Mouse (Mus musculus) cerebellum, adult 2 months (tissue): Measurements from ENCODE around the gene Ephb6. TPM values are rescaled to one million over a fixed set of nuclear protein-coding genes. Genes with fewer than 3 reads are reported as not detected.

Experiments used
- DNase-seq, 2 experiments: peaks; one replicate each; pipeline ENCODE4 v3.0.0; 2021
- H3K27ac ChIP-seq: fragments of 200-500 bp; 2 replicates; pipeline ENCODE4 v1.5.1; 2012; ENCODE audit warnings: low read length, control low read depth, inconsistent platforms; ENCODE audit not compliant: insufficient read depth
- H3K27me3 ChIP-seq: fragments of 200-500 bp; 2 replicates; pipeline ENCODE4 v1.6.1; 2012; ENCODE audit warnings: inconsistent platforms, mild to moderate bottlenecking, low read length, moderate library complexity; ENCODE audit not compliant: control insufficient read depth, insufficient read depth
- H3K4me1 ChIP-seq: fragments of 200-500 bp; 2 replicates; pipeline ENCODE4 v1.6.1; 2011; ENCODE audit warnings: low read length; ENCODE audit not compliant: control insufficient read depth, insufficient read depth
- H3K4me3 ChIP-seq: fragments of 200-500 bp; replicated peaks from 2 replicates; pipeline ENCODE3; 2011; ENCODE audit warnings: mild to moderate bottlenecking, low read depth, low read length, control low read depth; ENCODE audit not compliant: insufficient read depth
- CTCF ChIP-seq: fragments of 200-500 bp; IDR thresholded peaks from 2 replicates; pipeline ENCODE4 v1.5.1; 2011; ENCODE audit warnings: low read depth, mild to moderate bottlenecking, control low read depth, low read length, moderate library complexity, borderline replicate concordance; ENCODE audit not compliant: insufficient read depth
- POLR2A ChIP-seq: fragments of 200-500 bp; IDR thresholded peaks from 2 replicates; pipeline ENCODE4 v1.6.1; 2011; ENCODE audit warnings: low read length, control low read depth, borderline replicate concordance; ENCODE audit not compliant: insufficient read depth
- WGBS: fragments of 180-500 bp; shearing (Covaris S2); methylation state at CpG from one replicate; pipeline ENCODE4 v1.1.7; 2018; 5-methylcytosine and 5-hydroxymethylcytosine counted together
- polyA plus RNA-seq: library from polyadenylated mRNA; depleted of rRNA; stranded (reverse); fragments of >200 nt; gene quantifications from 2 replicates; pipeline ENCODE4 v1.2.3, GENCODE M21; 2012

Gene Ephb6
- polyA plus RNA-seq, 1 experiment, result 27.4 TPM

- WGBS, result 5% methylated on average over 7 of the region's 7 CpGs
- H3K4me3 ChIP-seq, result peak overlapping the region; percentile 51
- H3K4me1 ChIP-seq, result no peaks in the 10 kb centered on the region
- DNase-seq, result no peak
- no peaks in the 10 kb centered on the region for H3K27me3 ChIP-seq
- H3K27ac ChIP-seq, result no peak overlapping the region
- TF ChIP-seq CTCF, result no peak
- no peak for TF ChIP-seq POLR2A
These were observed 467 bp downstream of the Ephb6 start for GRCm38 (mm10) chr6:41605794-41606104.

GRCm38 (mm10) chr6:41606214-41606613 lies 932 bp downstream of the Ephb6 start:
- Histone ChIP-seq H3K27ac (no peak overlapping the region), H3K4me3 (peak overlapping the region; percentile 51), H3K27me3 (no peaks in the 10 kb centered on the region), H3K4me1 (no peaks in the 10 kb centered on the region)
- 27% methylated on average over 4 of the region's 4 CpGs for WGBS
- DNase-seq, result no peak
- TF ChIP-seq POLR2A (no peak), CTCF (no peak)

- WGBS, result 55% methylated on average over 5 of the region's 5 CpGs
- TF ChIP-seq POLR2A (no peak), CTCF (no peak)
- no peak overlapping the region for H3K27ac ChIP-seq
- H3K27me3 ChIP-seq, result no peaks in the 10 kb centered on the region
- no peaks in the 10 kb centered on the region for H3K4me1 ChIP-seq
- no peak overlapping the region for H3K4me3 ChIP-seq
- no peak for DNase-seq
These were observed 2.4 kb downstream of the Ephb6 start for GRCm38 (mm10) chr6:41607637-41608036.

- TF ChIP-seq POLR2A (no peak), CTCF (no peak)
- Histone ChIP-seq H3K4me1 (no peaks in the 10 kb centered on the region), H3K4me3 (no peak overlapping the region), H3K27me3 (no peaks in the 10 kb centered on the region), H3K27ac (no peak overlapping the region)
- no peak for DNase-seq
- 88% methylated on average over 9 of the region's 9 CpGs for WGBS
These were observed 15.0 kb downstream of the Ephb6 start for GRCm38 (mm10) chr6:41620173-41620798.

- Histone ChIP-seq H3K27me3 (no peaks in the 10 kb centered on the region), H3K4me1 (no peaks in the 10 kb centered on the region), H3K27ac (no peak overlapping the region), H3K4me3 (no peak overlapping the region)
- TF ChIP-seq CTCF (no peak), POLR2A (no peak)
- no peak for DNase-seq
- 92% methylated on average over 12 of the region's 12 CpGs for WGBS
These were observed 16.1 kb downstream of the Ephb6 start for GRCm38 (mm10) chr6:41621241-41621990.

GRCm38 (mm10) chr6:41622661-41623060 lies 17.4 kb downstream of the Ephb6 start:
- Histone ChIP-seq H3K4me1 (no peaks in the 10 kb centered on the region), H3K4me3 (no peak overlapping the region), H3K27ac (no peak overlapping the region), H3K27me3 (no peaks in the 10 kb centered on the region)
- TF ChIP-seq CTCF (peak; percentile 26), POLR2A (no peak)
- 53% methylated on average over 9 of the region's 9 CpGs for WGBS
- no peak for DNase-seq

GRCm38 (mm10) chr6:41628180-41628579 lies 22.9 kb downstream of the Ephb6 start:
- Histone ChIP-seq H3K4me3 (no peak overlapping the region), H3K4me1 (no peaks in the 10 kb centered on the region), H3K27me3 (no peaks in the 10 kb centered on the region), H3K27ac (no peak overlapping the region)
- no peak for DNase-seq
- TF ChIP-seq CTCF, result no peak
- no peak for TF ChIP-seq POLR2A
- 89% methylated on average over 1 of the region's 1 CpGs for WGBS

GRCm38 (mm10) chr6:41630791-41631190 lies 25.5 kb downstream of the Ephb6 start:
- Histone ChIP-seq H3K4me3 (no peak overlapping the region), H3K27ac (no peak overlapping the region), H3K4me1 (no peaks in the 10 kb centered on the region), H3K27me3 (no peaks in the 10 kb centered on the region)
- TF ChIP-seq CTCF (no peak), POLR2A (no peak)
- no peak for DNase-seq
- WGBS, result 85% methylated on average over 2 of the region's 2 CpGs
